Mouse (Mus musculus): Measurements from ENCODE around the gene Prm2.

DNA sequence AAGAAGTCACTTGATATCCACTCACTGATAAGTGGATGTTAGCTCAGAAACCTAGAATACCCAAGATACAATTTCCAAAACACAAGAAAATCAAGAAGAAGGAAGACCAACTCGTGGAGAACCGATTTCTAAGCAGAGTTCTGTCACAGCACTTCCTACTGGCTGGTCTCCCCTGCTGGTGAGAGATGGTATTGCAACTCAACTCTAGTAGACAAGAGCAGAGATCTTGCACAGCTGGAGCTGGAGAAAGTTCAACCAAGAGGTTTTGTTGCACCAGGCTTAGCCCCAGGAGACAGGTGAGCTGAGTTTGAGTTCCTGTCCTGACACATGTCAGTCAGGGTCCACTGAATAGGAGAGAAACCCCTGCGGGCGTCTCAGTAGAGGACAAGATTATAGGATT lies 28.8 kb downstream of the Prm2 start:
- TF ChIP-seq CTCF (IDR thresholded peaks at IDR 0.05; ENCODE audit: extremely low read depth, insufficient read length, insufficient replicate concordance, low read depth, low read length) (peak; percentile 34; the same call in 1 of the 2 replicates), POLR2A (IDR thresholded peaks at IDR 0.05; ENCODE audit: low read depth, low read length) (no peak)
